Mouse (Mus musculus): ENCODE data around the gene Astn1.

Astn1 gene

GRCm38 (mm10) chr1:158588903-158589302 is 226.8 kb downstream of the Astn1 start:
- POLR2A ChIA-PET = no interaction called here
- CTCF ChIA-PET = no interaction called here

GRCm38 (mm10) chr1:158596726-158597448 is 234.8 kb downstream of the Astn1 start:
- POLR2A ChIA-PET = interaction anchor here in 2 of 4 experiments (0.6 to 1.4 kb wide), 2 partner anchors 304 to 357 kb away, joined by 3 to 5 read pairs; no protein-coding TSS in a partner anchor
- CTCF ChIA-PET = interaction anchor here in 3 of 4 experiments (0.5 to 1.3 kb wide), 6 partner anchors 21 to 1044 kb away, joined by 3 to 6 read pairs (median 3); no protein-coding TSS in a partner anchor

GRCm38 (mm10) chr1:158597996-158598395 is 235.9 kb downstream of the Astn1 start:
- CTCF ChIA-PET = interaction anchor here in 2 of 4 experiments (0.6 to 0.8 kb wide), 2 partner anchors 21 to 77 kb away, joined by 3 read pairs; no protein-coding TSS in a partner anchor

GRCm38 (mm10) chr1:158599435-158599834 is 237.4 kb downstream of the Astn1 start:
- CTCF ChIA-PET = no interaction called here
- POLR2A ChIA-PET = no interaction called here

More at GRCm38 (mm10) chr1:158597996-158598395, 235.9 kb downstream of the Astn1 start:
- POLR2A ChIA-PET = no interaction called here

- ChIA-PET CTCF (no interaction called here), POLR2A (no interaction called here)
These were observed 241.0 kb downstream of the Astn1 start for GRCm38 (mm10) chr1:158603056-158603455.

GRCm38 (mm10) chr1:158604149-158604548 is 242.1 kb downstream of the Astn1 start:
- ChIA-PET POLR2A (no interaction called here), CTCF (no interaction called here)

GRCm38 (mm10) chr1:158605597-158605996 is 243.5 kb downstream of the Astn1 start:
- ChIA-PET CTCF (no interaction called here), POLR2A (no interaction called here)

GRCm38 (mm10) chr1:158606324-158606723 is 244.3 kb downstream of the Astn1 start:
- POLR2A ChIA-PET = no interaction called here
- CTCF ChIA-PET = no interaction called here

GRCm38 (mm10) chr1:158607201-158607600 is 245.1 kb downstream of the Astn1 start:
- ChIA-PET CTCF (no interaction called here), POLR2A (no interaction called here)

- ChIA-PET POLR2A (no interaction called here), CTCF (no interaction called here)
These were observed 253.1 kb downstream of the Astn1 start for GRCm38 (mm10) chr1:158615202-158615601.

- ChIA-PET CTCF (interaction anchor here in 2 of 4 experiments (0.5 to 1.4 kb wide), 2 partner anchors 21 to 621 kb away, joined by 3 to 7 read pairs; no protein-coding TSS in a partner anchor), POLR2A (no interaction called here)
These were observed 255.9 kb downstream of the Astn1 start for GRCm38 (mm10) chr1:158617943-158618342.

- CTCF ChIA-PET = interaction anchor here in 1 of 4 experiments (1.4 kb wide), 1 partner anchor 21 kb away, joined by 4 read pairs; no protein-coding TSS in a partner anchor
- POLR2A ChIA-PET = no interaction called here
These were observed 270.9 kb downstream of the Astn1 start for GRCm38 (mm10) chr1:158632935-158633334.

- POLR2A ChIA-PET = no interaction called here
- CTCF ChIA-PET = interaction anchor here in 1 of 4 experiments (1.4 kb wide), 1 partner anchor 21 kb away, joined by 4 read pairs; no protein-coding TSS in a partner anchor
These were observed 271.4 kb downstream of the Astn1 start for GRCm38 (mm10) chr1:158633441-158633840.

GRCm38 (mm10) chr1:158641306-158641705 is 279.2 kb downstream of the Astn1 start:
- ChIA-PET POLR2A (no interaction called here), CTCF (no interaction called here)

- POLR2A ChIA-PET = interaction anchor here in 1 of 4 experiments (0.7 kb wide), 1 partner anchor 204 kb away, joined by 4 read pairs; no protein-coding TSS in a partner anchor
These were observed 280.2 kb downstream of the Astn1 start for GRCm38 (mm10) chr1:158642247-158642646.

GRCm38 (mm10) chr1:158652799-158653198 is 290.7 kb downstream of the Astn1 start:
- CTCF ChIA-PET = no interaction called here
- POLR2A ChIA-PET = no interaction called here

More at GRCm38 (mm10) chr1:158642247-158642646, 280.2 kb downstream of the Astn1 start:
- CTCF ChIA-PET = interaction anchor here in 1 of 4 experiments (0.6 kb wide), 1 partner anchor 141 kb away, joined by 7 read pairs; no protein-coding TSS in a partner anchor

- CTCF ChIA-PET = interaction anchor here in 2 of 4 experiments (0.9 to 1.7 kb wide), 5 partner anchors 14 to 57 kb away, joined by 3 to 6 read pairs (median 4); no protein-coding TSS in a partner anchor
- POLR2A ChIA-PET = no interaction called here
These were observed 291.9 kb downstream of the Astn1 start for GRCm38 (mm10) chr1:158653808-158654520.

GRCm38 (mm10) chr1:158654571-158655205 is 292.6 kb downstream of the Astn1 start:
- ChIA-PET POLR2A (no interaction called here), CTCF (interaction anchor here in 2 of 4 experiments (0.7 to 1.7 kb wide), 6 partner anchors 15 to 58 kb away, joined by 3 to 6 read pairs (median 4); no protein-coding TSS in a partner anchor)

- ChIA-PET POLR2A (no interaction called here), CTCF (interaction anchor here in 1 of 4 experiments (0.5 kb wide), 1 partner anchor 449 kb away, joined by 3 read pairs; no protein-coding TSS in a partner anchor)
These were observed 294.9 kb downstream of the Astn1 start for GRCm38 (mm10) chr1:158656986-158657385.

GRCm38 (mm10) chr1:158666001-158666400 is 303.9 kb downstream of the Astn1 start:
- CTCF ChIA-PET = no interaction called here
- POLR2A ChIA-PET = no interaction called here

Data from embryonic stem cell, embryonic (primary cell).